Mouse (Mus musculus) layer of hippocampus, postnatal 36 days (tissue): Measurements from ENCODE around the gene Magi2. TPM values are rescaled to one million over a fixed set of nuclear protein-coding genes. Genes with fewer than 3 reads are reported as not detected.
A peak's percentile ranks its signal among the peaks of the same experiment; 100 is the strongest.

Experiments
- DNase-seq, 2 experiments: peaks; one replicate each; pipeline ENCODE4 v3.0.0; 2022
- total RNA-seq, 2 experiments: library from RNA; stranded (reverse); gene quantifications; 2 replicates each; pipeline ENCODE4 v1.2.3; 2021

Gene Magi2
- total RNA-seq, 2 experiments from 2014 or later, result 131 to 156 TPM

GRCm38 (mm10) chr5:19746865-19747514 lies 520.2 kb downstream of the Magi2 start:
- DNase-seq, result peak; percentile 5 to 21

- DNase-seq, result no peak
These were observed 520.8 kb downstream of the Magi2 start for GRCm38 (mm10) chr5:19747631-19748030.

- no peak for DNase-seq
These were observed 552.4 kb downstream of the Magi2 start for GRCm38 (mm10) chr5:19779224-19779623.

GRCm38 (mm10) chr5:19780076-19780475 lies 553.2 kb downstream of the Magi2 start:
- no peak for DNase-seq

- no peak for DNase-seq
These were observed 558.5 kb downstream of the Magi2 start for GRCm38 (mm10) chr5:19785320-19785719.

- no peak for DNase-seq
These were observed 560.8 kb downstream of the Magi2 start for GRCm38 (mm10) chr5:19787522-19788144.

- DNase-seq, result no peak
These were observed 576.4 kb downstream of the Magi2 start for GRCm38 (mm10) chr5:19803052-19803769.

GRCm38 (mm10) chr5:19822502-19822901 lies 595.7 kb downstream of the Magi2 start:
- no peak for DNase-seq

GRCm38 (mm10) chr5:19825943-19826342 lies 599.1 kb downstream of the Magi2 start:
- no peak for DNase-seq

- no peak for DNase-seq
These were observed 602.5 kb downstream of the Magi2 start for GRCm38 (mm10) chr5:19829341-19829740.

- DNase-seq, result no peak
These were observed 636.0 kb downstream of the Magi2 start for GRCm38 (mm10) chr5:19862854-19863253.

GRCm38 (mm10) chr5:19870406-19870805 lies 643.6 kb downstream of the Magi2 start:
- DNase-seq, result peak; percentile 50 to 62

- DNase-seq, result no peak
These were observed 664.9 kb downstream of the Magi2 start for GRCm38 (mm10) chr5:19891693-19892092.

GRCm38 (mm10) chr5:19895893-19896292 lies 669.1 kb downstream of the Magi2 start:
- no peak for DNase-seq

GRCm38 (mm10) chr5:19901625-19902024 lies 674.8 kb downstream of the Magi2 start:
- DNase-seq, result no peak

GRCm38 (mm10) chr5:19906636-19907035 lies 679.8 kb downstream of the Magi2 start:
- DNase-seq, result no peak

GRCm38 (mm10) chr5:19907381-19907982 lies 680.6 kb downstream of the Magi2 start:
- DNase-seq, result peak in 1 of 2 experiments; percentile 10

GRCm38 (mm10) chr5:19907983-19908705 lies 681.3 kb downstream of the Magi2 start:
- peak; percentile 39 to 44 for DNase-seq

GRCm38 (mm10) chr5:19908706-19909060 lies 681.8 kb downstream of the Magi2 start:
- peak in 1 of 2 experiments; percentile 26 for DNase-seq

- peak; percentile 54 to 60 for DNase-seq
These were observed 682.2 kb downstream of the Magi2 start for GRCm38 (mm10) chr5:19909071-19909470.

GRCm38 (mm10) chr5:19909664-19910063 lies 682.8 kb downstream of the Magi2 start:
- peak; percentile 59 to 68 for DNase-seq

- no peak for DNase-seq
These were observed 705.3 kb downstream of the Magi2 start for GRCm38 (mm10) chr5:19932102-19932501.
